Mouse (Mus musculus): Measurements from ENCODE around the gene Elf4.

Elf4 gene

GRCm38 (mm10) chrX:48367841-48368240 lies 95.1 kb downstream of the Elf4 start:
- DNase-seq (ENCODE audit: low spot score), result no peak

- no peak for DNase-seq (ENCODE audit: low spot score)
Measured at GRCm38 (mm10) chrX:48365836-48366577, 96.9 kb downstream of the Elf4 start.
